Mouse (Mus musculus): Measurements from ENCODE around the gene Ralgps1. TPM values are rescaled to one million over a fixed set of nuclear protein-coding genes. Genes with fewer than 3 reads are reported as not detected.

Ralgps1 gene
- total RNA-seq, 2 experiments from 2014 or later: 4.8 to 5.6 TPM

DNA sequence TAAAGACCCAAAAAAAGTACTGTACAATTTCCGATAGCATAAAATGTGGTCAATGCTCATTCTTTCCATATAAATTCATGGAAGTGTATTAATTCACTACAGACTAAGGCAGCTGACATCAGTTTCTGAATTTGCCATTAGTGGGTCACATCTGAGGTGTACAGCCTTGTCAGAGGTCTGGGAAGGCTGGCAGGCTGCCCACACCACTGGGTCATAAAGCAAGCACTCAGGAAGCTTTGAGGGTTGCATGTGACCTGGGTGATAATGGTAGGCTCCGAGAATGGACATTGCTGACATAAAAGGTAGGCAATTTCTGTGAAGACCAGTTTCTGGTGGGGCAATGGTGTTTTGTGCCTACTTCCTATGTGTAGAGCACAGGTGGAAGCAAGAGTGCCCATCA is 183.4 kb downstream of the Ralgps1 start:
- no peak for DNase-seq
- intact Hi-C loops (cut with DNase I): no loop called here

GRCm38 (mm10) chr2:33186505-33186904 is 184.8 kb downstream of the Ralgps1 start:
- peak; percentile 38 to 45 for DNase-seq
- intact Hi-C loops (cut with DNase I): no loop called here

GRCm38 (mm10) chr2:33185258-33185657 is 186.0 kb downstream of the Ralgps1 start:
- intact Hi-C loops (cut with DNase I): no loop called here
- peak in 1 of 2 experiments; percentile 55 for DNase-seq

GRCm38 (mm10) chr2:33184641-33185040 is 186.6 kb downstream of the Ralgps1 start:
- intact Hi-C loops (cut with DNase I): loop anchor here (1.0 kb wide), 1 partner anchor 32 kb away; the partner anchor contains the start of gene Angptl2
- peak; percentile 67 to 69 for DNase-seq

- DNase-seq: no peak
- intact Hi-C loops (cut with DNase I): no loop called here
Observed at GRCm38 (mm10) chr2:33183321-33183720, 188.0 kb downstream of the Ralgps1 start.

DNA sequence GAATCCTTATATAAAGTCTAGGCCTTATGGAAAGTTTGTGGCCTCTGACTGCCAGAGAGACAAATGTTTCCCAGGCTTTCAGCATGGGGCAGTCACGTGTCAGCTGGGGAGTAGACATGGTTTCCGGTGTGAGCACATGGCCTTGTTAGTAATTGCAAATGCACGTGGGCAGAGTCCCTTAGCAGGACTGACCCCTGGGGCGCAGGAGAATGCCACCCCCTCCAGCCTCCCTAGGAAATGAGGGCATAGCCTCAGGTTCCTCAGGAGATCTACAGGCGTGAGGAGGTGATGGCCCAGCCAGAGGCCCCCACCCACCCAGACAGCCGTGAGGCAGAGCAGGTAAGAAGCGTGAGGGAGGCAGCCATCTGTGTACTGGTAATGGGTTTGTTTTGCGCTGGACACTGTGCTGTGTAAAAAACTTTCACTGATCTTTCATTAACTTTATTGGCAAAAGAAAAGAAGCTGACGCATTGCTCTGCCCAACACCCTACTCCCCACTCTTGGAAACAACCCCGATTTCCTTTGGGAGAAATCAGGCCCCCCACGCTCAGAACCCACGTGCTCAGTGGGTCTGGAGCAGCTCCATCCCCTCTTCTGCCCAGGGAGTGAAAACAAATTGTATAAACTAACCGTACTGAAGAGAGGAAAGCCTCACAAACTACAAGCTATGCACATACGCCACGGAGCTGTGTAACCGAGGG is 191.2 kb downstream of the Ralgps1 start:
- intact Hi-C loops (cut with DNase I): no loop called here
- DNase-seq: peak in 1 of 2 experiments; percentile 54

- DNase-seq: no peak
- intact Hi-C loops (cut with DNase I): no loop called here
Observed at GRCm38 (mm10) chr2:33179171-33179929, 191.9 kb downstream of the Ralgps1 start.

DNA sequence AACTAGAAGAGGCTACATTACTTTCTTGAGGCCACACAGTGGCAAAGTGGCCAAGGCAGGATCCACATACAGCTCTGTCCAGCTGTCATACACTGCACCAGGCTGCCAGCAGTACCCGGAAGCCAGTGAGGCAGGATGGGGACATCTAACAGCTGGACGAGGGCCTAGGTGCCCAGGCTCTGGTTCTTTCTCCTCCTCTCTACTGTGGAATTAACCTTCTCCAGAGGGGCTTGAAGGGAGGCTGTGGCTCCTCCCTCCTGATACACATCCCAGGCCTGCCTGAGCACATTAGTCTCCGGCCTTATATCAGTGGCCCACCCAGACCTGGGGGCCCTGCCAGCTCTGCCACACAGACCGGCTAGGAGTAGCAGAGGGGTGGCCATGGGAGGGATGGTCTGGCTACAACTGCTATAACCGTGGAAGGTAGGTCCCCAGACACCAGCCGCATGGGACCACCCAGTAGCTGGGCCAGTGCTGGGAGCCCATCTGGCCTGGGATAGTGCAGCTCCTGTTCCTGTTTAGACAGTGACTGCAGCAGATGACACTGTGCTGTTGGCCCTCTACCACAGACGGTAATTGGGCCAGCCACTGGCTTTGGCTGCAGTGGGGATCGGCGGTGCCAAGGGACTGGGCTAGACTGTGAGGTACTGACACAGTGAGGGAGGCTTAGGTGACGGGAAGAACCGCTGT is 192.9 kb downstream of the Ralgps1 start:
- intact Hi-C loops (cut with DNase I): no loop called here
- peak in 1 of 2 experiments; percentile 40 for DNase-seq

DNA sequence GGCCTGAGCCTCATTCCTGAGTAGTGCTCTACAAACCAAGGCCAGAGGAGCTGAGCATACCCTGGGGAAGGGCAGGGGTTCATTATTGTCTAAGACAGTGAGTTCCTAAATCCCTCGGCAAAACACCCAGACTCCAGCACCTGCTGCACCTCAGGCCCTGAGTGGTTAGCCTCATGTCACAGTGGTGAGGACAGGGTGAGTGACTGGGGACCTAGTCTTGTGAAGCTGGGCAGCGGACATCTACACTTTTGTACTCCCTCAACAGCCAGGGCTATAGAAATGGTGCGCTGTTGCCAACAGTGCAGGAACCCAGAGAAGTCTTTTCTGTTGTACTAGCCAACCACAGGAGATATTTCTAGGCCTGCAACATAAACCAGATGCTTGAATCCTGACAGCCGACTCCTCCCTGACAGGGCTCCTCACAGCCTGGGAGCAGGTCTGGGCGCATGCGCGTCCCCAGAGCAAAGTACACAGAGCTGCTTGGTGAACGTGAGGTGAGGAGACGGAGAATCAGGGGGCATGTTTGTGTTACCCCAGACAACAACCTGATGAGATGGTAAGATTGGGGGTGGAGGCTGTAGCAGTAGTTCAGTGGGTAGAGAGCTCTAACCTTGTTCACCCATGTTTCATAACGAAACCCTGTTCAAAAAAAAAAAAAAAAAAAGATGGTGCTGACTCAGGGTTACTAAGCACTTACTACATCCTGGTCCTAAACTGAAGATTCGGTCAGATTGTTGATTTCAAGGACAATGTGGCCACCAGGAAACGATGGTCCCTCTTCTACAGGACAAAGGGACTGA is 193.6 kb downstream of the Ralgps1 start:
- intact Hi-C loops (cut with DNase I): no loop called here

GRCm38 (mm10) chr2:33176921-33177320 is 194.4 kb downstream of the Ralgps1 start:
- intact Hi-C loops (cut with DNase I): no loop called here
- DNase-seq: no peak

More for the DNA sequence above, 193.6 kb downstream of the Ralgps1 start:
- DNase-seq: peak in 1 of 2 experiments; percentile 57

DNA sequence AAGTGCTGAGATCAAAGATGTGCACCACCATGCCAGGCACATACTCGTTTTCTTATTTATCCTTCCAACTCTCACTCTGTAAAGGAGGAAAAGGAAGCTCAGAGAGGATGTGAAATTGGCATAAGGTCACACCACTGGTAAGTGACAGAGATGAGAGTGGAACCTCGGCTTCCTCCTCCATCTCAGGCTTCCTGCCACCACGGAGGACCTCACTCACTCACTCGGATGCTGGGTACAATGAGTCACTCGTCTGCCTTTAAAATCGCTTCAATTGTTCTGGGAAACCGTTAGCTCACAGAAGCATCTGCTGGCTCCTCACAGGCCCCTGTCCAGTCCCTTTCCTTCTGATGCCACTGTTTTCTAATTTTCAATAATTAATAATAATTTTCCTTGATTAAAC is 194.8 kb downstream of the Ralgps1 start:
- no peak for DNase-seq
- intact Hi-C loops (cut with DNase I): no loop called here

- DNase-seq: no peak
- intact Hi-C loops (cut with DNase I): no loop called here
Observed at GRCm38 (mm10) chr2:33173686-33174085, 197.6 kb downstream of the Ralgps1 start.

GRCm38 (mm10) chr2:33173126-33173525 is 198.2 kb downstream of the Ralgps1 start:
- DNase-seq: no peak
- intact Hi-C loops (cut with DNase I): no loop called here

- no peak for DNase-seq
- intact Hi-C loops (cut with DNase I): no loop called here
Observed at GRCm38 (mm10) chr2:33170777-33171565, 200.3 kb downstream of the Ralgps1 start.

DNA sequence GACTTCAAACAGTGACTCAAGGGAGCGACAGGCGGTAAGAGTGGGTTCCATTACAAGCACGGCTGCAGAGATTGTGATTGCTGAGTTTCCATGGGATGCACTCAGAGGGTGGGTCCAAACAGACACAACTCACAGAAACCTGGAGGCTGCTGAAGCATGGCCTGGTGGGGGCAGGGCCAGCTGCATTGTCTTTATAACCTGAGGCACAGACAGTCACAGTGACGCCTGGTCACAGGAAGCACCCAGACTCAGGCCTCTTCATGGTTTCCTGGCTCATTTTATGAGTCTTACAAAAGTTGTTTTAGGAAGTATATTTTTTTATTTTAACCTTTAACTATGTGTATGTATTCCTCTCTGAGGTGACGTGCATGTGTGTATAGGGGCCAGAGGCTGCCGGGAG is 201.8 kb downstream of the Ralgps1 start:
- intact Hi-C loops (cut with DNase I): no loop called here
- DNase-seq: no peak

DNA sequence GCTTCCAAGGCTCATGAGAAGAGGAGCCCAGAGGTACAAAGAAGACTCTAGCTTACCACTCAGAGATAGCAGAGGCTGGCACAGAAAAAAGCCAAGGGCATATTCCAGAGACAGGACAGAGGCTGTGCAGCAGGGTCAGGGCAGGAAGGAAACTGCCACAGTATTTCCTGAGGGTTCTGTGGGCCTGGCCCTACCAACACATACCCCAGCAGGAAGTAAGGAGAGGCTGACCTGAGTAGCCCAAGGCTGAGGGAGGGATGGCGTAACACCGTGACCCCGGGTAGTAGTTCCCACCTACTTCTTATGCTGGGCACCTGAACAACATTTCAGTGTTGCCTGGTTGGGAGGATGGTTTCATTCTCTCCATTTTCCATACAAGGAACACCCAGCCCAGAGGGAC is 204.2 kb downstream of the Ralgps1 start:
- intact Hi-C loops (cut with DNase I): no loop called here
- DNase-seq: no peak

DNA sequence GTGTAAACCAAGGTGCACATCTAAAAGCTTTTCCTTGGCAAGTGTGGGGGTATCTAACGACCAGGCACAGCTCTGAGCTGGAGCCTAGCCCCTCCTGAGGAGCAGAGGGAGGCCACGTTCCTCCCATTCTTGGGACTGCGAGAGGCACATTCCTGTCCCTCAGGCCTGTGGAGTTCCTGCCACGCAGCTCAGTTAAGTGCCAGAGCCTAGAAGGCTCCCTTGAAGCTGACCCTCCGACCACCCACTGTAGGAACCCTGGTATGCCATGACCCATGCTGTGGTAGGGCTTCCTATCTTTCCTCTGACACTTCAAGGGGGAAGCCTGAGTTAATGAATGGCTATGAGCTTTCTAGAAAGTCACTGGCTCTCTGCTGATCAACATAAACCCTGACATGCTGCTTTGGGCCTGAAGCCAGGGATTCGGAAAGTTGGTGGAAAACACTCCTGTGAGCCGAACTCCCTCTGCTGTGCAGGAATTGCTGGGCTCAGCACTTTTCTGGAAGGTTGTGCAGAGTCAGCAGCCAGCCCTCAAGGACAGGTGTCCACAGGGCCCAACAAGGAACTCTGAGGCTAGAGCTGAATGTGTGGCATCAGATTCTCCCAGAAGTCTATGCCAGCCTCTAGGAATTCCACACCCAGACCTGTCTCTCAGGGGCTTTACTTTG is 205.4 kb downstream of the Ralgps1 start:
- intact Hi-C loops (cut with DNase I): no loop called here
- no peak for DNase-seq

DNA sequence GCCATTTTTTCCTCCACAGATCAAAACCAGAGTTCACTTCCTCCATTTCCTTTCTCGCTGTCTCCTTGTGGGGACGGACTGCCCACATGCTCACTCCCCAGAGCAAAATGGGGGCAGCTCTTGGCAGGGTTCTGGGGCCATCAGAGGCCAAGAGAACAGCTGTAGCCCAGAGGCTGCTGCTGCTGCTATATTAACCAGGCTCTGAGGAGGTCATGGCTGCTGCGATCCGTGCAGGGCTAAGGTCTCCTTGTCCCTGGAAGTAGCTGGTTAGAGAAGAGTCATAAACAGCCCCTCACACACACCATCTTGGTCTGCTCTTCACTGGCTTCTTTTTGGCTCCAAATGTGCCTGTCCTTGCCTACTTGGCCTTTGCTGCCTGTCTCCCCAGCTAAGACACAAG is 206.1 kb downstream of the Ralgps1 start:
- peak in 1 of 2 experiments; percentile 37 for DNase-seq
- intact Hi-C loops (cut with DNase I): no loop called here

DNA sequence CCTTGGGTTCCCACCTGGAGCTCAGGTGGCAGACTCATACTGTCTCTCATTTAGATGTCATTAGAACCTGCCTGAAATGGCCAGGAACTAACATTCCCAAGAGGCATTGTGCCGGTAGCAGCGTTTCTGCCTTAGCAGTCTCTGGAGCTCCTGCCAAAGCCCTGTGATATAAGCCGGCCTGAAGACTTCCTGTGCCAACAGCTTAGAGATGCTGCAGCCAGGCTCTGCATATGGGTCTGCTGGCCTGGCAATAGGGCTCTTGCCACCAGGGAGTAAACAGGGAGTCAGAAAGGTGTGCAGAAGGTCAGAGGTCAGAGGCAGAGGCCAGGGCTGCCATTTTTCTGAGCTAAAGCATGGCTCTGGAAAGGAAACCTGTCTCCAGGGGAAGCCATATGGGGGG is 206.6 kb downstream of the Ralgps1 start:
- intact Hi-C loops (cut with DNase I): no loop called here
- no peak for DNase-seq
